Mouse (Mus musculus) G1E (cell line): ENCODE data around the gene Nr4a2. TPM values are rescaled to one million over a fixed set of nuclear protein-coding genes. Genes with fewer than 3 reads are reported as not detected.

Experiments
- ATAC-seq: 2 replicates; pipeline ENCODE4 v1.8.0; 2016; ENCODE audit warnings: mild to moderate bottlenecking; ENCODE audit not compliant: insufficient number of reproducible peaks, poor library complexity, low FRiP score, severe bottlenecking; ENCODE audit errors: extremely low read depth
- DNase-seq: peaks from one replicate; pipeline ENCODE4 v3.0.0; 2012; ENCODE audit warnings: low spot score
- H3K27me3 ChIP-seq: 2 replicates; pipeline ENCODE4 v1.6.1; 2012; ENCODE audit warnings: mild to moderate bottlenecking, low read length, inconsistent platforms; ENCODE audit not compliant: insufficient read depth
- H3K36me3 ChIP-seq: replicated peaks from 2 replicates; pipeline ENCODE3; 2012; ENCODE audit warnings: mild to moderate bottlenecking, inconsistent platforms
- H3K4me1 ChIP-seq: 2 replicates; pipeline ENCODE4 v1.6.1; 2012; ENCODE audit warnings: low read depth, low read length, inconsistent platforms, mixed read lengths; ENCODE audit not compliant: insufficient read depth
- H3K4me3 ChIP-seq: 2 replicates; pipeline ENCODE4 v1.5.1; 2012; ENCODE audit warnings: low read depth, mild to moderate bottlenecking, inconsistent platforms, low read length, moderate library complexity, mixed read lengths
- H3K9me3 ChIP-seq: replicated peaks from 2 replicates; pipeline ENCODE4 v1.6.1; 2012; ENCODE audit warnings: inconsistent platforms
- CTCF ChIP-seq: IDR thresholded peaks from 2 replicates; pipeline ENCODE4 v1.5.1; 2012; ENCODE audit warnings: low read depth, low read length, inconsistent platforms, mixed read lengths
- GATA1 ChIP-seq: IDR thresholded peaks from 2 replicates; pipeline ENCODE4 v1.6.1; 2012; ENCODE audit warnings: borderline replicate concordance, low read length, inconsistent platforms, mixed read lengths
- GATA2 ChIP-seq: IDR thresholded peaks from 2 replicates; pipeline ENCODE4 v1.6.1; 2012; ENCODE audit warnings: low read depth, low read length, inconsistent platforms, borderline replicate concordance
- POLR2AphosphoS5 ChIP-seq: IDR thresholded peaks from 2 replicates; pipeline ENCODE4 v1.6.1; 2012; ENCODE audit warnings: low read depth, low read length, inconsistent platforms; ENCODE audit not compliant: insufficient replicate concordance
- TAL1 ChIP-seq: conservative IDR thresholded peaks from 2 replicates; pipeline ENCODE4 v1.6.1; 2012; ENCODE audit warnings: low read depth, low read length, inconsistent platforms, mixed read lengths
- polyA plus RNA-seq: library from polyadenylated mRNA; stranded (reverse); fragments of >175 nt; gene quantifications from 2 replicates; pipeline ENCODE4 v1.2.3, GENCODE M21; 2012
- total RNA-seq, 2 experiments: library from RNA; stranded (forward) in 1 of 2; stranded (reverse) in 1 of 2; fragments of 200-1000 nt in 1 of 2; fragments of >200 nt in 1 of 2; fragmentation: Nextera tagmentation in 1 of 2; gene quantifications; 2 replicates each; pipeline ENCODE4 v1.2.3; 2014 to 2017

Gene Nr4a2
- total and polyA plus RNA-seq, 3 experiments, result 3.0 to 12.9 (median 3.2) TPM

GRCm38 (mm10) chr2:57112949-57113348 is 10.9 kb downstream of the Nr4a2 start:
- ATAC-seq (no peak), DNase-seq (no peak)
- Histone ChIP-seq H3K27me3 (no peaks in the 10 kb centered on the region), H3K36me3 (peaks cover 34% of the 10 kb centered on the region), H3K9me3 (0 out of 2 replicates have a peak, but pooled peaks cover 6% of the 10 kb centered on the region), H3K4me1 (peaks cover 33% of the 10 kb centered on the region), H3K4me3 (no peak overlapping the region)
- TF ChIP-seq GATA1, result no peak

DNA sequence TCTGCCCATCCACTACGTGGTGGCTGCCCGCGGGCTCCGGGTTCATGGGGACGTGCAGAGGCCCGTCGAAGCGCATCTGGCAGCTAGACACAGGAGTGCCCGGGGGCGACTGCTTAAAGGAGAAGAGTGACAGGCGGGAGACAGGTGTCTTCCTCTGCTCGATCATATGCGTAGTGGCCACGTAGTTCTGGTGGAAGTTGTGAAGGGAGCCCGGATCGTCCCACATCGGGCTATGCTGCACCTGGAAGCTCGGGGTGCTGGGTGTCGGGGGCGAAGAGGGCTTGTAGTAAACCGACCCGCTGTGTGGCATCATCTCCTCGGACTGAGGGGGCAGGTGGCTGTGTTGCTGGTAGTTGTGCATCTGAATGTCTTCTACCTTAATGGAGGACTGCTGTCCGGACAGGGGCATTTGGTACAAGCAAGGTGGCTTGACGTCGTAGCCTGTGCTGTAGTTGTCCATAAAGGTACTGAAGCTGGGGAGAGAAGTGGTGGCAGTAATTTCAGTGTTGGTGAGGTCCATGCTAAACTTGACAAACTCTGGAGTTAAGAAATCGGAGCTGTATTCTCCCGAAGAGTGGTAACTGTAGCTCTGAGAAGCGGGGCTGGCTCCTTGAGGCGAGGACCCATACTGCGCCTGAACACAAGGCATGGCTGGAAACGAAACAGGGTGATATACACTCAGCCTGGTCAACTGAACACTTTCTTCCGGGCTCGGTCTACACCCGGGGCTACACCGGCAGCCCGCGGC is 11.8 kb downstream of the Nr4a2 start:
- TF ChIP-seq CTCF (no peak), POLR2AphosphoS5 (no peak), GATA2 (no peak), TAL1 (no peak), GATA1 (no peak)
- peaks cover 37% of the 10 kb centered on the region for H3K36me3 ChIP-seq
- no peak for DNase-seq
- ATAC-seq, result no peak
- H3K4me1 ChIP-seq, result peaks cover 33% of the 10 kb centered on the region
- 0 out of 2 replicates have a peak, but pooled peaks cover 6% of the 10 kb centered on the region for H3K9me3 ChIP-seq
- H3K27me3 ChIP-seq, result no peaks in the 10 kb centered on the region
- H3K4me3 ChIP-seq, result no peak overlapping the region

GRCm38 (mm10) chr2:57111011-57111790 is 12.6 kb downstream of the Nr4a2 start:
- Histone ChIP-seq H3K36me3 (peaks cover 37% of the 10 kb centered on the region), H3K9me3 (0 out of 2 replicates have a peak, but pooled peaks cover 6% of the 10 kb centered on the region), H3K4me3 (no peak overlapping the region), H3K4me1 (peaks cover 26% of the 10 kb centered on the region), H3K27me3 (no peaks in the 10 kb centered on the region)
- ATAC-seq, result no peak
- no peak for DNase-seq
- TF ChIP-seq TAL1, result no peak
- no peak for TF ChIP-seq POLR2AphosphoS5
- TF ChIP-seq CTCF, result no peak
- no peak for TF ChIP-seq GATA1
- no peak for TF ChIP-seq GATA2

- Histone ChIP-seq H3K27me3 (no peaks in the 10 kb centered on the region), H3K9me3 (0 out of 2 replicates have a peak, but pooled peaks cover 6% of the 10 kb centered on the region), H3K4me1 (peaks cover 20% of the 10 kb centered on the region), H3K4me3 (no peak overlapping the region), H3K36me3 (peaks cover 37% of the 10 kb centered on the region)
- no peak for ATAC-seq
- TF ChIP-seq POLR2AphosphoS5, result no peak
- TF ChIP-seq TAL1, result no peak
- TF ChIP-seq GATA1, result no peak
- no peak for TF ChIP-seq GATA2
- DNase-seq, result no peak
Measured at GRCm38 (mm10) chr2:57110401-57110800, 13.4 kb downstream of the Nr4a2 start.

DNA sequence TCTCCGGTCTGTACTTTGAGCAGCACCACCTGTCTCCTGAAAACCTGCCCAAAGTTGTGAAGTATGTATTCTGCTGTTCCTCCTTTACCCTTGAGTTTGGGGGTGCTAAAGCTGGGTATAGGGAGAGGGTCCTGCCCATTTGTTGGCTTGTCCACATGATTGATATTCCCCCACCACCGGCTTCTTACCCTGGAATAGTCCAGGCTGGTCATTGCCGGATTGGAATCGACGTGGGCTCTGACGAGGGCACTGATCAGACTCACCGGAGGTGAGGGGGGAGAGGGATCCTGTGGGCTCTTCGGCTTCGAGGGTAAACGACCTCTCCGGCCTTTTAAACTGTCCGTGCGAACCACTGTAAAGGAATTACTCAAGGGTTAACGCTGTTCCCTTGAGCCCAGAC is 13.9 kb downstream of the Nr4a2 start:
- 0 out of 2 replicates have a peak, but pooled peaks cover 6% of the 10 kb centered on the region for H3K9me3 ChIP-seq
- no peak for DNase-seq
- H3K4me1 ChIP-seq, result peaks cover 16% of the 10 kb centered on the region
- peaks cover 37% of the 10 kb centered on the region for H3K36me3 ChIP-seq
- ATAC-seq, result no peak
- no peak overlapping the region for H3K4me3 ChIP-seq
- no peak for TF ChIP-seq GATA2
- TF ChIP-seq GATA1, result no peak
- TF ChIP-seq TAL1, result no peak
- TF ChIP-seq POLR2AphosphoS5, result no peak
- no peak for TF ChIP-seq CTCF
- no peaks in the 10 kb centered on the region for H3K27me3 ChIP-seq

DNA sequence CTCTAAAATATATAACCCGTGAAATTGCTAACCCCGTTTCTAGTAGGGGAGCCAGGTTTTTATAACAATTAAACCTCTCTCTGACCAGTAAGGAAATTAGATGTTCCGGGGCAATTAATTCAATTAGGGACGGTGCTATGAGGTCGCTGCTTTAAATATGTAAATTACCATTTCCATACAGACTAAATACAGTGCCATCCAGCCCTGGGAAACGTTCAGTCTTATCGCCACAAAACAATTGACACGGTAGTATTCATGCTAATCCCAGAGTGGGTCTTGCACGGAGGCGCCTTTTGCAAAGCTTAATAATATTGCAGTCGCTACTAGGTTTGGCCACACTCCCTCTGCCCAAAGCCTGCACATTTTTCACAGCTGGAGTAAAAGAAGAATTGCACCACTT is 14.5 kb downstream of the Nr4a2 start:
- peaks cover 4% of the 10 kb centered on the region; the same call in 1 of the 2 replicates for H3K27me3 ChIP-seq
- H3K36me3 ChIP-seq, result peaks cover 37% of the 10 kb centered on the region
- ATAC-seq (no peak), DNase-seq (no peak)
- H3K4me1 ChIP-seq, result peaks cover 13% of the 10 kb centered on the region
- no peak overlapping the region for H3K4me3 ChIP-seq
- no peak for TF ChIP-seq POLR2AphosphoS5
- TF ChIP-seq TAL1, result no peak
- TF ChIP-seq CTCF, result no peak
- H3K9me3 ChIP-seq, result 0 out of 2 replicates have a peak, but pooled peaks cover 6% of the 10 kb centered on the region
